Mouse (Mus musculus) CH12F3 (cell line): ENCODE results near the gene Fuom.

Experiments used
- in situ Hi-C: fragments of 300-500 bp; cut with MboI; formaldehyde crosslinking; loops from 2 replicates; pipeline ENCODE4 v1.14.3; 2020; ENCODE audit warnings: low sequenced_read_pairs

Fuom gene

DNA sequence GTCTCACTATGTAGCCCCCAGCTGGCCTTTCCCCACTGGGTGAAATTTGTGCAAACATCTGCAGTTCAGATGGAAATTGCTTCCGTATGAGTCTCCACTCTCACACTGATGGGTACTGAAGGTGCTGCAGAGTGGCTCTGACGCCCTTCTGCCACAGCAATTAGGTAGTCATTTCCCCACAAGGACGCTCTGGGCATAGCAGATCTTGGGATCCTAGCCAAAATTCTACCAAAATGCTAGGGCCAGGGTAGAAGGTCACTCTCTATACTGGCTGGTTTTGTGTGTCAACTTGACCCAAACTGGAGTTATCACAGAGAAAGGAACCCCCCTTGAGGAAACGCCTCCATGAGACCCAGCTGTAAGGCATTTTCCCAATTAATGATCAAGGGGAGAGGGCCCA, 1.8 kb upstream of the Fuom start:
- in situ Hi-C loops: no loop called here

DNA sequence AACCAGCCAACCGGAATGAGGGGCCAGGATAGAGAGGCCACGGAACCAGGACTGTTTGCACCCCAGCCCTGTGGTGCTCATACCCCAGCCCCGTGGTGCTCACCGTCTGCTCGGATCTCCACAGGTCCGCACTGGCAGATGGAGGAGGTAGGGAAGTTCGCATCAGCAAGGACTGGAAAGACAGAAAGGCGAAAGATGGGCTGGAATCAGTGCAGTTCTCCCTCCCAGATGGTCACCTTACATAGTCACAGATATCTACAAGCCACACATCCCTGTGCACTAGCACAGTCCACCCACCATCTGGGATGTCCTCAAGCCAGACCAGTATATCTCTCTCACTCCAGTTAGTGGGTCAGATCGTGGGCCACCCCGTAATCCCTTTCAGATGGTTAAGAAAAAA, 743 bp downstream of the Fuom start:
- in situ Hi-C loops: no loop called here

DNA sequence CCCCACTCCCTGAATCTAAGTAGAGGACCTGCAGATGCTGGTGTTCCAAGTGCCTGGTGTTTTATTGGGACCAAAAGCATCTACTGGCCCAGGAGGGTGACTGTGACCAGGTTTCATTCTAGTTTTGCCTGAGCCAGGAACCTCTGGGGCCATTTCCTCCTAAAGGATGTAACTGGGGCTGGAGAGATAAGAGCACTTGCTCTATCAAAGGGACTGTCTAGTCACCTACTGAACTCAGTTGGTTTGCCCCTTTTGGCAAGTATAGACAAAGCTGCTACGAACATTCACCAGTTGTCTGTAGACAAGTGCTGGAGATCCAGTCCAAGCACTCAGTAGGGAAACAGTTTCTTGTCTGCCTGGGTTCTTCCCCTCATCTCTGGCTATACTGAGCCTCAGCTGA, 3.8 kb downstream of the Fuom start:
- in situ Hi-C loops: no loop called here

DNA sequence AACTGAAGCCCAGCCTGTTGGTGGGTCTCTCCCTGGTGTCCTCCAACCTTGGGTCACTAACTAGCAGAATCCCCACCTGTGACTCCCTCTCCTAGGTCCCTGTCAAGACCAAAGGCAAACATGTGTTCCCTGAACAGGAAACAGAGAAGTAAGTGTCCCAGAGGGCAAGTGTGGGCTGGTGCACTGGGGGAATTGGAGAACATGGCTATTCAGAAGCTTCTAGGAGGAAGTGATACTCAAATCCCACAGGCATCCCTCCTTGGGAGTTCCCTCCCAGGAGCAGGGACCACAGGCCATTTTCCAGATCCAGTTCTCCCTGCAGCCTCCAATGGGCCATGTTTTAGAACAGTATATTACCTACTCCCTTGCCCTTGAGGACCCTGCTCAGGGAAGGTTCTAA, 6.2 kb downstream of the Fuom start:
- in situ Hi-C loops: no loop called here

DNA sequence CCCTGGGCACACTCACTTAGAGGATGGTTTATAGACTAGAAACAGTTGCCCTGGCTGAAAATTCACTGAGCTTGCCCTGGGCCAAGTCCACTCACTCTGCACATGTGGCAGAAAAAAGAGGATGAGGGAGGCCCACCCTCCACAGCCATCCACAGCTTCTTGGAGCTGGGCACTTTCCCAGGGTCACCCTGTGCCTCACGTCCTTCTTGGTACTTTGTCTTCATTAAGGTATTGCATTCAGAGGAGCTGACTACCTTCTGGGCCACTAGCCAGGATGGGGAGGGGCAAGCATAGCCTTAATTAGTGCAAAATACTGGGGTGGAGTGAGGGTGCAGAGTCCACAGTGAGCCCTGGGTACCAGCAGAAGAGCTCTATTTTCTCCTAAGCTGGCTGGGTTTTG, 6.7 kb downstream of the Fuom start:
- in situ Hi-C loops: no loop called here

DNA sequence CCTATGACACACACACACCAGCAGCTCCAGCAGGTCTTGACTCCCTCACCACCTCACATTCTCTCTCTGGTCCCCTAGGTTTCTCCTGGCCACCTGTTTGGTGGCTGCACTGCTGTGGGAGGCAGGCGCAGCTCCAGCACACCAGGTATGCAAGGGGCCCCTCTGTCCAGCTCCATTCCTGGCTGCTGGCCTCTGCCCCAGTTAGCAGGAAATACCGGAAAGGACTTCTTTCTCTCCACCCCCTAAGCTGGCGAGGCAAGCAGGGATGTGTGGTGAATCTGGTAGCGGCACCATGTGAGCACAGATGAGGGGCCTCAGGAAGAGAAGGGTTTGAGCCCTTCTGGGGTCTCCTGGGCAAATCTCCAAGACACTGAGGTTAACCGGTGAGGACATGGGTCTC, 7.3 kb downstream of the Fuom start:
- in situ Hi-C loops: no loop called here

DNA sequence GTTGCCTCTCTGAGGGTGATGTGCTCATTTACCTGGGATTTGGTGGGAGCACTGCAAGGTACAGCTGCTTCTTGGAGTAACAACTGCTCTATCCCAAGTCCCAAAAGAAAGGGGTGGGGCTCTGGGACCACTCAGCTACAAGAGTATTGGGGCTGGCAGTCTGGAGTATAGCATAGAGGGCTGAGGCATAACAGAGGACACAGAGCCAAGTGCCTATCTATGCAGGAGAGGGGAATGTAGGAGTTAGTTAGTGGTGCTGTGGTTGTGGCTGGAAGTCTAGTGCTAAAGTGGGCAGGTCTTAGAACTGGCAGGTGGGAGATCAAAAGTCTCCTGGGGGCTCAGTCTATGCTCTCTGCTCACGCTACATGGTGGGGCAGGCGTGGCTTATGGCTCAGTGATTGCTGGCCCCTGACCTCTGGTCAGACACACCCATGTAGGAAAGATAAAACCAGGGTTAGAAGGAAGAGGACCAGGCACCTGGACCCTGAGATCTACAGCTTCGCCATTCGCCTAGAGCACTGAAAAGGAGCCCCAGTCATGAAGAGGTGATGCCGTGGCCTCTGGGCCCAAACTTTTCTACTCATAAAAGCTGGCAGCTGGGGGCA, 9.2 kb downstream of the Fuom start, which contains the start of gene Prap1:
Gene Prap1 (plus strand): TSS at position 472 of the 605 bp plus-strand sequence.
- in situ Hi-C loops: no loop called here

DNA sequence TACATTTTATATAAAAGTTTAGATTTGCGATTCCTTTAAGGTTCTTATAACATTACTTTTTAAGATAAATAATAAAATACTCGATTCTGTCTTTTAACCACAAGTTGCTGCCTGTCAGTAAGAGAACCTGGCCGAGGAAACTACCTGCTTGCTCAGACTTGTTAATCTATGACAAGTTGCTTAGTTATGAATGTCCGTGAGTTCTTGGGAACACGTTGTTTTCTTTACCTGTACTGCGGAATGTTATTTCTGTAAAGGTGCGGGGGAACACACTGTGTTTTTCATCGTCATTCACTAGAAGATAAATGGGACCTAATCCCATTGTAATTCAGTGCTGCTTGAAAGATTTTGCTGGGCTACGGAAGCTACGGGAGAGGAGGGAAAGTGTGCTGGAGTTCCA, 11.6 kb downstream of the Fuom start:
- in situ Hi-C loops: no loop called here

DNA sequence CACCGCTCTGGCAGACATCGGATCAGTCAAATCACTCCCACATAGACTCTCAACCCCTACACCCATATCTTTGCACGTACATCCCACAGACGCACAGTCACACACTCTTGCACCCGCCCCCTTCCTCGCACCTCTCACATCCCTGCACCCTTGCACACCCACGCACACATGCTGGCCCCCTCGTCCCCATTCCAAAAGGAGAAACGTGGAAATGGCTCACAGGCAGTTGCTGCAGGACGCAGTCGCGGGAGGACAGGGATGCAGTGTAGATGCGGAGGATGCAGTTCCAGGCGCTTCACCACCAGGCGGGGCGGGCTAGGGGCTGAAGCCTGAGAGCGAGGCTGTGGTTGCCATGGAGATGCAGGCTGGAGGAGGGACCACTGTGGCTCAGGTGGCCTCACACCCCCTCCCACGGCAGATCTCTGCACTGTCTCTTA, 20.0 kb downstream of the Fuom start, which contains the start of gene Caly:
Gene Caly (minus strand): TSS at position 307 of the 437 bp plus-strand sequence.
- in situ Hi-C loops: loop anchor here (5.0 kb wide), 1 partner anchor 60 kb away; no protein-coding TSS in a partner anchor

DNA sequence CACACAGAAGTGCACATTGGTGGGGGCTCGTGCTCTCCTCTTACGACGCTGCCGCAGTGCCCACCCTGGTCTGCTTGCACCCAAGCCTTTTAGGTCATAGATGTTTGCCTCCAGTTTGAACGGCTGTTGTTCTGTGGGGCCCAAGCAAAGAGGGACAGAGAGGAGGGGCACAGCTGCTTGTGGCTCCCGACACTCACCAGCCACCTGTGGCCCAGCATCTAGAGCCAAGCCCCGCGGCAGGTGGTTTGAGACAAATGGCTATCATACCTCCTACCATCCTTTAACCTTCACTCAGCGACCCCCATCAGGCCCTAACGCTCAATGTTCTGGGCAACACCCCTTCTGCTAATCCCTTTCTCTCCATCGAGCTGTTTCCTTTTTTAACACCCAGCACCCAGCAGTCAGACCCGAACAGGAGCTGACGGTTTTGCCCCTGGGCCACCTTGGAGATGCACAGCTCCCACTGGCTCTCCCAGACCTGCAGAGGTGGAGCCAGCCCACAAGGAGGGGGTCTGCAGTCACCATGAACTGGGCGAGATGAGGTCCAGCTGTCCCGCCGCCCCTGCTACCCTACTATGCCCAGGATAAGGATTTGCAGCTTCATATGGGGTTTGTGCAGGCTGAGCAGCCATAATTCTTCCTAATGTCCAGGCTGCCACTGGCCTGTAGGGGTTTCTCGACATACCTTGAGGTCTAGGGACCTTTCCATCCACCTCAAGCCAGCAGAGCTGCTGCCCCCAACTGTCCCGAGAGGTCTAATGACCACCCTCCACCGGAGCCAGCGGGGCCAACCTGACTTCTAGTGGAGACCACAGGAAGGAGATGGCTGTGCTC, 20.6 kb downstream of the Fuom start:
- in situ Hi-C loops: loop anchor here (5.0 kb wide), 1 partner anchor 61 kb away; no protein-coding TSS in a partner anchor

DNA sequence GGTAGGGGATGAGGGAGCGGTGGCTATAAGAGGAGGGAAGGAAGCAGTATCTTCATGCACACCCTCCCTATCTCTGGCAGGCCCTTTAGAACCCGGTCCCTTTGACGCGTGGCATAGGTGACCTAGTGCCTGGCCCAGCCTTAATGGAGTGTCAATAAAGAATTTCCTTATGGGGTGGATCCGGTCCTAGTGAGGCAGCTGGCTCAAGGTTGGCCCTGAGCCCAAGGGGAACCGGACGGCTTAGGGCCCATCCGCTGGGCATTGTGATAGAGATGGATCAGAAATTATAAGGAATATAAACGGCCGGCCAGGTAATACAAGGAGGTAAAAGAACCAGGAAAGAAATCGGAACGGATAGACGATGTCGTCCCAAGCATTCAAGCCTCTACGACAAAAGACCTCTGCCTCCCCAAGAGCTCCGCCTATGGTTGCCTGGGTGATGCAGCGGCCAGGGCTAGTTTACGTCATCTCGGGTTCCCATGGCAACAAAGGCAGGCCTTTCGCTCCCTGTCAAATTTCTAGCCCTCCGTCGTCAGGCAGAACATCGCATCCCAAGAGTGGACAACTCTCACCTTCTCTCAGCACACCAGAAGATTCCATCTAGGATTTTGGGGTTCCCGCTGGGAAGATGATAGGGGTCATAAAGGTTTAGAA, 21.6 kb downstream of the Fuom start:
- in situ Hi-C loops: loop anchor here (5.0 kb wide), 1 partner anchor 62 kb away; no protein-coding TSS in a partner anchor

DNA sequence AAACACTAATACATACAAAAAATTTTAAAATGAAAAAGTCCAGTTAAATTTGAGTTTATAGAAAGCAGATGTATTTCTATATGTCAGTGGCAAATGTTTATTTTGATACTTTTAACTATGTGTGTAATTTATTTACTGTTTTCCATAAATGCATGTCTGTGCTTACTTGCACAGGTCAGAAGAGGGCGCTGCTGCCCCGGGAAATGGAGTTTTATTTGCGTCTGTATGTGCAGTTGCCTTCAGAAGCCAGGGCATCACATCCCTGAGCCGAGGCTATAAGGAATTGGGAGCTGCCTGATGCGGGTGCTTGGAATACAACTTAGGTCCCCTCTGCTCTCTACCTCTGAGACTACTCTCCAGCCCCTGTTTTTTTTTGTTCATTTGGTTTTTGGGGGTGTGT, 23.5 kb downstream of the Fuom start:
- in situ Hi-C loops: no loop called here

DNA sequence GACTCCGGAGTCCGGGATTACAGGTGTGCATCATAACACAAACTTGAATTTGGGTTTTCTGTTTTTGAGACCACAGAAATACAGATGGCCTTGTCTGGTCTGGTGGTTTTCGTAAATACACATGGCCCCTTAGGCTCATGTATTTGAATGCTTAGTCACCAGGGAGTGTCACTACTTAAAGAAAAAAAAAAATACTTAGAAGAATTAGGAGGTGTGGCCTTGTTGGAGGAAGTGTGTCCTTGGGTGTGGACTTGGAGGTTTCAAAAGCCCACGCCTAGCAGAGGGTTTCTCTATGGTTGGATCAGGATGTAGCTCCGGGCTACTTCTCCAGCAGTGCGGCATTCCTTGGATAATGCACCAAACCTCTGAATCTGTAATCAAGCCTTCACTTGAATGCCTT, 24.5 kb downstream of the Fuom start:
- in situ Hi-C loops: no loop called here

DNA sequence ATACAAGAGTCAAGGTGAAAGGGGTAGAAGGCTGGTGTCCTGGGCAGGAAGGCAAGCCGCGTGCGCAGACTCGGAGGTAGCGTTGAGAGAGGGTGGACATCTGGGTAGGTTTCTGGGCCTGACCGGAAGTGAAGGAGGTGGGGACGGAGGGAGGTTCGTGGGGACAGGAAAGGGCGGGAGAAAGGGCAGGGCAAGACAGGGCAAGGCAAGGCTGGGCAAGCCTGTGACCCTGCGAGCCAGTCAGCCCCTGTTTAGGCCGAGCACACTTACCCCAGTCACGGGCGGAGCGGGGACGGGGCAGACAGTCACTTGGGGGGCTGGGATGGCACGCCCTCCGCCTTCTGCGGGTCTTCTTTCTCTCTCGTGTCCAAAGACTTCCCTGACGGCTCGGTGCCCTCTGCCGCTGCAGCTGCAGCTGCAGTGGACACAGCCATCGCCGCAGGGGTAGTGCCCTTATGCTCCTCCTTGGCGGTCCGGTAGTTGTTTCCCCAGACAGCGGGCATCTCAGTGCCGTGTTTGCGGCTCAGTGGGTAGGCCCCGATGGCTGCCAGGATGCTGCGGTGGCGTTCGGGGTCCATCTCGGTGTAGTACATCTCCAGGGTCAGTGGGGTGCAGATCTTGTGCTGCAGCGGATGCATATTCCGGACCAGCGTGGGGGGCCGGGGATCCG, 32.1 kb downstream of the Fuom start:
- in situ Hi-C loops: no loop called here

DNA sequence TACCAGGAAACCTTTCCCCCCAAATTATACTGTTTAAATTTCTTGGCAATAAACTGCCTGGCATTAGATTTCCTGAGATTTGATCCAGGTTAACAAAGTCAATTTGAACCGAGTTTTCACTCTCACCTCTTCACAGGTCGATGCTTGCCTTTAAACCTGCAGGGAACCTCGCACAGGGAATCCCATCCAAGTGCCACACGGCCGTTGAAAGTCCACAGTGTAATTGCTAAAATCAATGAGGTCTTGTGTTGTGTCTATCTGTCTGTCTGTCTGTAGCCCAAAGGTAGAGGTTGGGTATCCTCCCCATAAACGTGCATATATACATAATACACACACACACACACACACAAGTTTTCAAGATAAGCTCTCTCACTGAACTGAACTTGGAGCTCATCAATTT, 34.8 kb downstream of the Fuom start:
- in situ Hi-C loops: loop anchor here (10.0 kb wide), 1 partner anchor 163 kb away; no protein-coding TSS in a partner anchor

DNA sequence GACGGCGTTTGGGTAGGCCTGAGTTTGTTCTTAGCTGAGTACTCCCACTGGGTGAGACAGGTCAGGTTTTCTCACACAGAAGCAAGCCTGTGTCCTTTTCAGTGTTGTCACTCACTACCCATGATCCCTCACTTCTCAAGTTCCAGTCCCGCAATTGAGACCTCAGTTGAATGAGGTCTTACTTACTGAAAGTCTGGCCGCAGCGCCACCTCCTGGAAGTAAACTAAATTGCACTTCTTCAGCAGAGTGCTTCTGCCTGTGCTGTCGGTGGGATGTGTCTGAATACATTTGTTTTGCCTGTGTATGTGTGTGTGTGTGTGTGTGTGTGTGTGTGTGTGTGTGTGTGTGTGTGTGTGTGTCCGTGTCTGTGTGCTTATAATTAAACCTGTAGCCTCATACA, 39.1 kb downstream of the Fuom start:
- in situ Hi-C loops: loop anchor here (10.0 kb wide), 1 partner anchor 158 kb away; no protein-coding TSS in a partner anchor

DNA sequence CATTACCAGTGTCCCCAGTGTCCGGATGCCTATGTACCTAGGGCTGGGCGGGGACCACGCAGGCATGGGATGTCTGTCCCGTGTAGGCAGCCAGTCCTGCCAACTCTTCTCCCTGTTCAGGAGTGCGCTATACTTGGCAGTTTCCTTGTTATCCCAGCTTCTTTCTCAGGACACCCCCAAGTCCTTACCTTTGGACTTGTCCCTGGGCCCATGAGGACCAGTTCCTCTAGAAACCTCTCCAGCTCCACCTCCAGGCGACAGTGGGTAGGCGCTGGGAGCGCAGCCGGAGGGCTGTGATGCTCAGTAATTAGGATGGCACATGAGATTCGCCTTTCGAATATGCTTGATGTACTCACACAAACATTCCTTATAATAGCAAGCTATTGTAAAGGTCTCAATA, 39.9 kb downstream of the Fuom start:
- in situ Hi-C loops: loop anchor here (10.0 kb wide), 1 partner anchor 158 kb away; no protein-coding TSS in a partner anchor

DNA sequence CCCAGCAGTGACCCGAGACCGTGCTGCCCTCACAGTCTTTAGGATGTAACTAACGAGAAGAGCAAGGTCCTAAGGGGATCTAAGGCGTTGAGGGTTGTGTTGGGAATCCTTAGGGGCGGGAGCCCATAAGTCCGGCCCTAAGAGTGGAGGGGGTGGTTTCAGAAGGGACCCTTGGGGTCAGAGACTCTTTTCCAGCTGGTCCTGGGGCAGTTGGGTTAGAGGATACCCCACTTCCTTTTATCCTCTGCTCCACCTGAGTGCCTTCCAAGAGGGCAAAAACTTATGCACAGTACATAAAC, 40.5 kb downstream of the Fuom start:
- in situ Hi-C loops: loop anchor here (10.0 kb wide), 1 partner anchor 157 kb away; no protein-coding TSS in a partner anchor

DNA sequence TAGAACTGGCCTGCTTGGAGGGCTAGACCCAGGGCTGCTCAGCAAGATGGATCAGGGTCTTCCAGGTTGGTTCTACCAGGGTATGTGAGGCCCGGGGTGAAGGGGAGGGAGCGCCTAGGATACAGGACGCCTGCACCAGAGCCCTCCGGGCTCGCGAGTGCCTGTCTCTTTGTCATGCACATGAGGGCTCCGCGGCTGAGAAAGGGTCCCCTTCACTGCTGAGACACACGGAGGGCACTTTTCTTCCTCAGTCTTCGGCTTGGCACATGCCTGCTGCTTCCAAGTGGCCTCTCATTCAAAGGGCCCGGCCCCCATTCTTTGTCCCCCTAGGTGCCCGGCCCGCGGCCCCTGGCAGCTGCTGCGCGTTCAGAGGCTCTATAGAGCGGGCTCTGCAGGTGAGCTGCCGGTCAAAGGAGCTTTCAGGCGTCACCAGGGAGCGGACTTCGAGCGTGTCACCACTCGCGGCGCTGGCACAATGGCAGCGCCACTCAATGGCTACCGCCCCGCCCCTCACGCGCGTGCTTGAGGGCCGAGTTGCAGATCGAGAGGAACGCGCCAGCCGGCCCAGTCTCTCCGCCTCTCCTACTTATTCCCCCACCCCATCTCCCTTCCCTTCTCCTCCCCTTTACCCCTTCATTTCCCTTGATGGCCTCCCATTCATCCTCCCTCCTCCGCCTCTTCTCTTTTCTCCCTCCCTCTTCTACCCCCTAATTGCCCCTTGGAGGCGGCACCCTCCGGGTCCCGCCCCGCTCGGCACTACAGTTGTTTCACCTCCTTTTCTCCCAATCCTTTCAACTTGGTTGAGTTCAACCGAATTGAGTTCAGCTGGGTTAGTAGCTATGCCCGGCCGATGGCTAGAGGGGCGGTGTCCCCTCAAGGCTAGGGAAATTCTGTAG, 41.1 kb downstream of the Fuom start:
- in situ Hi-C loops: loop anchor here (10.0 kb wide), 1 partner anchor 156 kb away; no protein-coding TSS in a partner anchor

DNA sequence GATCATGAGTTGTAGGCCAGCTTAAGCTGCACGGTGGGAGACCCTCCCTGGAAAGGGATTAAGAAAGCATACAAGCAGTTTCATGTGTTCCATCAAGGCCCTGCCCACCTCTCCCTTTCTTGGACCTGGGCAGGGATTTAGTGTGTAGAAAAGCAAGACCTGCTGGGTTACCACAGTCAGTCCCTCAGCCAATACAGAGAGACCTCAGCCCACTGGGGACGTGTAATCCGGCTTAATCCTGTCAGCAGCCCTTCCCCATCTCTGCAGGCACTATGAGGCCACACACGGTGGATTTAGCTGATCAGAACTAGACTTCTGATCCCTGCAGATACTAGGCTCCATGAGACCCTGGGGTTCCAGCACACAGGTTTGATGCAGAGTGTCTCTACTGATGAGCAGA, 42.6 kb downstream of the Fuom start:
- in situ Hi-C loops: no loop called here
